Mouse (Mus musculus): ENCODE data around the gene Tab1.

DNA sequence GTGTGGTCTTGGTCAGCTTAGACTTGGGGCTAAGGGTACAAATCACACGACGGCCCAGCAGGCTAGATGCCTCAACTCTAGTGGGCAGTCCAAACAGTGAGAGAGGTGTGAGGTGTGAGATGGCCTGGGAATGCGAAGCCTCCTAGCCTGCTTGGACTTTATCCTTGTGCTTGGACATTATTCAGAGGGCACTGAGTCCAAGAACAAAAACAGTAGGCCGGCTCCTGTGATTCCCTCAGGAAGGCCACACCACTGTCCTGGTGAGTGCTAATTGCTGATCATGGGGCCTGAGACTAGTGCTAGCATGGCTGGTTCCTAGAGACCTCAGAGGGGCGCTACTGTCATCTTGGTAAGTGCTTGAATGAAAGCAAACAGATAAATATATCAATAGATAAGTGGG, 56.0 kb downstream of the Tab1 start:
- no peak for TF ChIP-seq CTCF (IDR thresholded peaks at IDR 0.05; ENCODE audit: low read depth)
- TF ChIP-seq EP300 (IDR thresholded peaks at IDR 0.05; ENCODE audit: low read depth): no peak
